Mouse (Mus musculus) T-helper 17 cell (primary cell): ENCODE results near the gene Rps16.

Experiments
- in situ Hi-C, 2 experiments: fragments of 300-600 bp; cut with MboI, MseI; formaldehyde crosslinking; loops; 1 replicate in 1 of 2; 2 replicates in 1 of 2; pipeline ENCODE4 v1.15.1; 2025; ENCODE audit warnings: high pct_unique_total_duplicates in 2 of 2

The Rps16 gene

DNA sequence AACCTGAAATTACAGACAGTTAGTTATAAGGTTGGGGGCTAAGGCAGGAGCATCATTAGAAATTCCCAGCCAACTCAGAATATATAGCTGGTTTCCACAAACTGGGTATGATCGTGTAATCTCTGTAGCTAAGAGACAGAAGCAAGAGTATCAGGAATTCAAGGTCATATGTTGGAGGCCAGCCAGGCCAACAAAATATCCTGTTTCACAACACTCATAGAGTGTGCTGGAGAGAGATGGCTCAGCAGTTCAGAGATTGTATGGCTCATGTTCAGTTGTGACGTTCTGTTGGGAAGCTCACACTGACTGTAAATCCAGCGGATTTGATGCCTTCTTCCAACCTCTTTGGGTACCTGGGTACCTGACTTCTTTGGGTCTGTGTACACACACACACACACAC, 2.7 kb upstream of the Rps16 start:
- in situ Hi-C loops, result no loop called here

- in situ Hi-C loops, result no loop called here
These were observed 1.9 kb upstream of the Rps16 start for GRCm38 (mm10) chr7:28348601-28349000.

DNA sequence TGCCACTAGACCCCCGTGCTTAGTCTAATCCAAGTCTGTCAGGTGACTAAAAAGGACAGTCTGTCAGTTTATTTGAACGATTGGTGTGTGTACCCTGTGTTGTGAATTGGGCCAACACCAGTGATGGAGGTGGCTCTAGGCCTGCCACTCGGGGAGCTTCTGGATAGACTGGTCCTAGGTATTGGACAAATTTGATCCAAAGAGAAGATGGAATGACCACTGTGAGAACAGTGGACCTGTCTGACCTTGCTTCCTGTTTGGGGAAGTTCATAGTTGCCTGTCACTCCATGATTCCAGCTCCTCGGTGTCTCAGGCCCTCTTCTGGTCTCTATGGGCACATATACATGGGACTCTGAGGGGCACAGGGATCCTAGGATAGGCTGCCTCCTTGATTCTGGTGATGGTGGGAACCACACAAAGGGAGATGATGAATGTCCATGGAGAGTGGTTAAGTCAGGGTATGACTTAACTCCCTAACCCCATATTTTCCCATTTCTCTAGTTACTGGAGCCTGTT, 1.3 kb downstream of the Rps16 start:
- in situ Hi-C loops, result no loop called here

DNA sequence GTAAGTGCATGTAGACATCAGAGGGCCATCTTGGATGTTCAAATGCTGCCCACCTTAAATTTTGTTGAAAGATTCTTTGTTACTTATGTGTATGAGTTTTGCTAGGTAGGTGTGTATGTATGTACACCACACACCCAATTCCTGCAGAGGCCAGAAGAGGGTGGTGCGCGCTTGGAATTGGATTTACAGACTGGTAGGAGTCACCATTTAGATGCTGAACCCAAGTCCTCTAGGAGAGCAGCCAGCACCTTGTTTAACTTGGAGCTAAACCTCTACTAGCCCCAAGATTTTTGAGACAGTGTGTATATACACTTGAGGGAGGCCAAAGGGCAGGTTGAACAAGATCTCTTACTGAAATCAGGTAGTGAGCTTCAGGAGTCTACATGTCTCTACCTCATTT, 2.8 kb downstream of the Rps16 start:
- in situ Hi-C loops, result no loop called here

DNA sequence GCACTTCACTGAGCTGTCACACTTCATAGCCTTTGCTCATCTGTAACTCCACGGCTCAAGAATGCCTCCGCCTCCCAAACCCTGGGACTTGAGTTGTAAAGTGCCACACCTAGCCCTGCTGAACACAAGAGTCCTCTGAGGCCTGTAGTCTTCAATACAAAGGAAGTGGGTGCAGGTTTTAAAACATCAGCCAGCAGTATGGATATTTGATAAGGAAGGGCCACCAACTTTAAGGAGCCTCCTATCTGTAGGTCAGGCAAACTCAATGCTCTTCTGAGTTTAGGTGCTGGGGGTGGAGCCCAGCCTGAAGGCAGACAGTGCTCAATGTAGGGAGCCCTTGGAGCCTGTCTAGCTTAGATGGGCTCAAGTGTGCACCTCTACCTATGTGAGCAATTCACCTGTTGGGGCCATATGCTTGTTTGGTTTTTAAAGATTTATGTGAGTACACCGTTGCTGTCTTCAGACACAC, 3.7 kb downstream of the Rps16 start:
- in situ Hi-C loops, result no loop called here

GRCm38 (mm10) chr7:28354596-28354995, 4.1 kb downstream of the Rps16 start:
- in situ Hi-C loops, result no loop called here

GRCm38 (mm10) chr7:28355221-28355620, 4.8 kb downstream of the Rps16 start:
- in situ Hi-C loops, result no loop called here

DNA sequence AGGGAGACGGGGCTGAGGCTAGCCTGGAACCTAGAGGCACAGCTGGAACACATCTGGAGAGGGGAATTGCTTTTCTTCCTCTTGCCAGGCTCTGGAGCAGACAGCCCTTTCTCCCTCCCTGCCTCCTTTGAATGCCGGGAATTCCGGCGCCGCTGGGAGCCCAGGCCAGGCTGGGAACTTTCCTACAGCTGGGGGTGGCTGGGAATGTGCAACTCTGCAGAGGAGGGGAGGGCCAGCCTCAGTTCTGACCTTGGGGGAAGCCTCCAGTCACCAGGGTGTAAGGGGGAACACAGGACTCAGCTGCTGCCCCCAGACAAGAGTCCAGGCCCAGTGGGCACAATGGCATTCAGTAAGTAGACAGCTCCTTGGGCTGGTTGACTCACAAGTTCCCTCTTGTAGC, 6.5 kb downstream of the Rps16 start:
- in situ Hi-C loops, result no loop called here

DNA sequence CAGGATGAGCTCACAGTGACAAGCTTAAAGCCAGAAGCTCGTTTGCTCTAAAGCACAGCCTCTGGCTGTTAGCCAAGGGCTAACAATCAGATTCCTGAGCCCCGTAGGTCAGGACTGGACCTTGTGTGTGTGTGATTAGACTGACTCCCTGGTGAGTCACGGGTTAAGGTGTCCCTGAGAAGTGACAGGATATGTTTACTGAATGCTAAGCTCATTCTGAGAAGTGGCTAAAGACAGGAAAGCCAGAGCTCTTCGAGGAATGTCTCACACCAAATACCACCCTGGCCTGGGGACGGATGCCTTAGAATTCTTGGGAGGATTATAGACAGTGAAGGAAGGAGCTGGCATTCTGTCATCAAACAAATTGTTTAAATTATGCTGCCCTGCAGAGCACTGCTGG, 7.5 kb downstream of the Rps16 start:
- in situ Hi-C loops, result no loop called here

GRCm38 (mm10) chr7:28358431-28358830, 8.0 kb downstream of the Rps16 start:
- in situ Hi-C loops, result no loop called here

DNA sequence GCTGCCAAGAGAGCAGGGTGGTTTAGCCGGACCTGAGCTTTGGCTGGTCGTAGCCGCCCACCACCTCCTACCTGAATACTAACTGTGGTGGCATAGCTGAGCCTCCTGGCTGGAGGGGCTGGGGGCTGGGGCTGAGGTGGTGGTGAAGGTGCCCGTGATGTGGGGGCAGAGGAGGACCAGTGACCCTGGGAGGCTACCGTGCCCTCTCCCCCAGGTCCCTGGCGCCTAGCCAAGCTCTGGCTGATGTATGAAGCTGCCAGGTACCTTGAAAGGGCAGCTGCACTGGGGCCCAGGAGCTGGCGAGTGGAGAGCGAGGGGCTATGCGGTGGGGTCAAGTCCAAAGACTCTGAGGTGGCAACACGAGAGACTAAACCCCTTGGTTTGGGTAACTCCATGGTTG, 9.4 kb downstream of the Rps16 start:
- in situ Hi-C loops, result loop anchor here in 1 of 2 experiments (5.0 kb wide), 1 partner anchor 37 kb away; no protein-coding TSS in a partner anchor

GRCm38 (mm10) chr7:28360291-28360690, 9.8 kb downstream of the Rps16 start:
- in situ Hi-C loops, result loop anchor here in 1 of 2 experiments (5.0 kb wide), 1 partner anchor 37 kb away; no protein-coding TSS in a partner anchor

- in situ Hi-C loops, result loop anchor here in 1 of 2 experiments (5.0 kb wide), 1 partner anchor 36 kb away; no protein-coding TSS in a partner anchor
These were observed 11.3 kb downstream of the Rps16 start for GRCm38 (mm10) chr7:28361647-28362341.

- in situ Hi-C loops, result loop anchor here in 1 of 2 experiments (5.0 kb wide), 1 partner anchor 35 kb away; no protein-coding TSS in a partner anchor
These were observed 12.1 kb downstream of the Rps16 start for GRCm38 (mm10) chr7:28362441-28363060.

DNA sequence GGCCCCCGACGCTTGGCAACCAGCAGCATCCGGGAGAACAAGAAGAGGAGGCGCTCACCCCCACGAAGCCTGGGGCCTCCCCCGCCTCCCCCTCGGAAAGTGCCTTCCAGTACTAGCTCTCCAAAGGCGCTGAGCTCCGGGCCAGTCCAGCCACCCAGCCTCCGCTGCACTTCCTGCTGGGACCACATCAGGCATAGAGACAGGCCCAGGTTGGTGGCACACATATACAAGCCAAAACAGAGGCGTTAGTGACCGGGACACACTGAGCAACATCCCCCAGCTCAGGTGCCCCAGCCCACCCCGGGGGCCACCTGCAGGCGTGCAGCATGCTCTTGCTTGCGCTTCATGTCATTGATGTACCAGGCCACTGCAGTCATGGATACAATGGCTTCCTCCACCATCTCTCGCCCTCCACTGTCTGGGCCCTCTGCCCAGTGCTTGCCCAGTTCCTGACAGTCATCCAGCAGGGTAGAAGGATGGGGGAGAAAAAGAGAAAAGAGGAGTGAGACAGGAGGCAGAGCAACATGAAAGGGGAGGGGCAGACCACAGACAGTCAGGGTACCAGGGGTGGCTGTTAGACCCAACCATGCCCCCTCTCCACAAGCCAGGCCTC, 17.3 kb downstream of the Rps16 start:
- in situ Hi-C loops, result loop anchor here in 1 of 2 experiments (5.0 kb wide), 2 partner anchors 240 to 890 kb away; no protein-coding TSS in a partner anchor

GRCm38 (mm10) chr7:28368276-28368920, 17.9 kb downstream of the Rps16 start:
- in situ Hi-C loops, result loop anchor here in 1 of 2 experiments (5.0 kb wide), 2 partner anchors 239 to 891 kb away; no protein-coding TSS in a partner anchor

DNA sequence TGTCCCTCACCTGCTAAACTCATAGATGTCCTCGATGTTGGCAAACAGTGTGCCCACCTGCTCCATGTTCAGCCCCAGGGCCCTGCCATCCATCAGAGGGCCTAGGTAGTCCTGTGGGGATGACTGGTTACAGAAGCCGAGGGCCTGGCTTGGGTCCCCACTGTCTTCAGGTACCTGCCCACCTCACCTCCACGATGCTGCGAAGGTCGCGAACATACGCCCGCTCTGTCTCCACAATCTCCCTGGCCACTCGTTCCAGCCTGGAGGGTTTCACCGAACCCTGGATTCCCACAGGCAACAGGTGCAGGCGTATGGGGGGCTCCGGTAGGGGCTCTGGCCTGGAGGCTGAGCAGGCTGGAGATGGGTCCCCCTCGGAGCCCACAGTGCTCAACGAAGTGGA, 19.6 kb downstream of the Rps16 start:
- in situ Hi-C loops, result no loop called here

GRCm38 (mm10) chr7:28370977-28371513, 20.6 kb downstream of the Rps16 start:
- in situ Hi-C loops, result no loop called here

- in situ Hi-C loops, result no loop called here
These were observed 21.1 kb downstream of the Rps16 start for GRCm38 (mm10) chr7:28371514-28371989.

DNA sequence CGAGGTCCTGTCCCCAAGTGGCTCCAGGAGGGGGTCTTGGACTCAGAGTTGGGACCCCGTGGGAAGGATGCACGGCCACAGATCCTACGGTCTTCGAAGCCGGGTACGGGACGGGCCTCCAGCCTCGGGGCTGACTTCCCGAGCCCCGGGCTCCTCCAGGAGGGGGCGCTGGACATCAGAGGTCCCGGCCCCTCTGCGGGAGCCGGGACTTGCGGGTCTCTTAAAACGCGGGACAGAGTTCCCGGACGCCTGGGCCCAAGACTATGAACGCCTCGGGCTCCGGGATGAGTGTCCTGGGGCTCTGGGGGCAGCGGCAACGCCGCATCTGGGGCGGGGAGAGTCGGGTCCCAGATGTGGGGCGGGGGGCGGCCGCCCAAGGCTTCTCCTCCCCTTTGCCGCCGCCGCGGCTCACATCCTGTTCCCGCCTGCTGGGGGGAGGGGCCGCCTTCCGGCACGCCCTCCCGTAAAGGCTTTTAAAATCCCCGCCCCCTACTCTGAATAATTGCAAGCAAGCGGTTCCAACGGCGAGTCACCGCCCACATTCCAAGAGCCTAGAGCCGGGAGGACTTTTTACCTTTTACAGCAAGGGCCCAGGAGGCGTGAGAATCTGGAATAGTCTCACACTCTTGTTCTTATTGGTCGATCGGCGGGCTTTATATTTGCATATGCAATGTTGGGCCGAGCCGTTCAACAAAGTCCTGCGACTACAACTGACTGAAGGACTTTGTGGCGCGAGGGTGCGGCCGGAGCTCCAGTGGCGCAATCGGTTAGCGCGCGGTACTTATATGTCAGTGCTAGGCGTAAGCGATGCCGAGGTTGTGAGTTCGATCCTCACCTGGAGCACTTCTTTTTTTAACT, 22.0 kb downstream of the Rps16 start, which contains the start of gene Plekhg2:
Plekhg2 (minus strand) TSS at position 349 of the 858 bp plus-strand sequence.
- in situ Hi-C loops, result no loop called here
